Mouse (Mus musculus) limb, embryonic 11.5 days (tissue): ENCODE data around the gene Psme2b. TPM values are rescaled to one million over a fixed set of nuclear protein-coding genes. Genes with fewer than 3 reads are reported as not detected.
"Not testable (repeated sequence)": the region's sequence is repeated elsewhere in the genome, so short reads cannot be mapped to it uniquely, and the experiment has no call there.

Experiments
- ATAC-seq: fragments of 200-750 bp; cut with Nextera tagmentation; 2 replicates; pipeline ENCODE4 v1.8.0; 2017; ENCODE audit warnings: low read depth; ENCODE audit not compliant: insufficient number of reproducible peaks, low FRiP score, low TSS enrichment
- DNase-seq: peaks from one replicate; pipeline ENCODE4 v3.0.0-alpha.2; 2015; ENCODE audit warnings: low spot score
- H3K27ac ChIP-seq: fragments of 300-500 bp; sonication (generic); replicated peaks from 2 replicates; pipeline ENCODE4 v1.5.1; 2014; ENCODE audit warnings: low read depth, mild to moderate bottlenecking, low read length
- H3K27me3 ChIP-seq: fragments of 300-500 bp; sonication (generic); 2 replicates; pipeline ENCODE4 v1.6.1; 2014; ENCODE audit warnings: mild to moderate bottlenecking, low read length, mixed read lengths; ENCODE audit not compliant: control insufficient read depth, insufficient read depth
- H3K36me3 ChIP-seq: fragments of 300-500 bp; sonication (generic); 2 replicates; pipeline ENCODE4 v1.6.1; 2014; ENCODE audit warnings: mild to moderate bottlenecking, low read length, moderate library complexity, mixed read lengths; ENCODE audit not compliant: control insufficient read depth, insufficient read depth
- H3K4me1 ChIP-seq: fragments of 300-500 bp; sonication (generic); 2 replicates; pipeline ENCODE4 v1.6.1; 2014; ENCODE audit warnings: low read length, mixed read lengths; ENCODE audit not compliant: control insufficient read depth, insufficient read depth
- H3K4me2 ChIP-seq: fragments of 300-500 bp; sonication (generic); 2 replicates; pipeline ENCODE4 v1.6.1; 2014; ENCODE audit warnings: low read depth, mild to moderate bottlenecking, moderate library complexity; ENCODE audit not compliant: severe bottlenecking
- H3K4me3 ChIP-seq: fragments of 300-500 bp; sonication (generic); 2 replicates; pipeline ENCODE4 v1.5.1; 2014; ENCODE audit warnings: low read depth, low read length
- H3K9ac ChIP-seq: fragments of 300-500 bp; sonication (generic); 2 replicates; pipeline ENCODE4 v1.6.1; 2014; ENCODE audit warnings: mild to moderate bottlenecking, low read length
- H3K9me3 ChIP-seq: fragments of 300-500 bp; sonication (generic); 2 replicates; pipeline ENCODE4 v1.6.1; 2016; ENCODE audit warnings: low read length; ENCODE audit not compliant: control insufficient read depth
- WGBS: fragments of 180-500 bp; shearing (Covaris S2); extraction: QIAGEN DNeasy Blood & Tissue Kit; methylation state at CpG from one replicate; pipeline ENCODE4 v1.1.7; 2014; 5-methylcytosine and 5-hydroxymethylcytosine counted together
- polyA plus RNA-seq: library from polyadenylated mRNA; unstranded; fragments of >200 nt; fragmentation: Nextera tagmentation; extraction: Ambion mirVana; gene quantifications from 2 replicates; pipeline ENCODE4 v1.2.1, GENCODE M21; 2014

Gene Psme2b
- polyA plus RNA-seq, 1 experiment from 2014 or later, result 0.91 TPM

- DNase-seq, H3K27me3 ChIP-seq, H3K27ac ChIP-seq, H3K9me3 ChIP-seq, H3K4me3 ChIP-seq, H3K4me1 ChIP-seq, H3K4me2 ChIP-seq, ATAC-seq, H3K36me3 ChIP-seq, H3K9ac ChIP-seq: not testable (repeated sequence)
- 88% methylated on average over 5 of the region's 5 CpGs for WGBS
Measured at GRCm38 (mm10) chr11:48923818-48924217, 22.2 kb downstream of the Psme2b start.

GRCm38 (mm10) chr11:48918380-48918779, 27.6 kb downstream of the Psme2b start:
- H3K4me2 ChIP-seq, result no peak overlapping the region

GRCm38 (mm10) chr11:48913611-48914010, 32.4 kb downstream of the Psme2b start:
- WGBS, result 97% methylated on average over 1 of the region's 1 CpGs
- no peaks in the 10 kb centered on the region for H3K27me3 ChIP-seq
- no peaks in the 10 kb centered on the region for H3K4me1 ChIP-seq
- no peak overlapping the region for H3K4me2 ChIP-seq
- H3K9ac ChIP-seq, result no peak overlapping the region
- H3K27ac ChIP-seq, result no peak overlapping the region
- no peak overlapping the region for H3K4me3 ChIP-seq
- no peaks in the 10 kb centered on the region for H3K36me3 ChIP-seq
- ATAC-seq, result no peak
- no peaks in the 10 kb centered on the region for H3K9me3 ChIP-seq
- DNase-seq, result no peak

More at GRCm38 (mm10) chr11:48918380-48918779, 27.6 kb downstream of the Psme2b start:
- WGBS, result 88% methylated on average over 3 of the region's 3 CpGs
- H3K27ac ChIP-seq, result no peak overlapping the region
- no peak overlapping the region for H3K9ac ChIP-seq
- DNase-seq (no peak), ATAC-seq (no peak)
- H3K4me1 ChIP-seq, result no peaks in the 10 kb centered on the region
- no peaks in the 10 kb centered on the region for H3K36me3 ChIP-seq
- no peaks in the 10 kb centered on the region for H3K27me3 ChIP-seq
- H3K4me3 ChIP-seq, result no peak overlapping the region
- H3K9me3 ChIP-seq, result no peaks in the 10 kb centered on the region

- Histone ChIP-seq H3K4me3 (no peak overlapping the region), H3K4me2 (no peak overlapping the region), H3K4me1 (no peaks in the 10 kb centered on the region), H3K36me3 (no peaks in the 10 kb centered on the region), H3K27ac (no peak overlapping the region), H3K27me3 (no peaks in the 10 kb centered on the region), H3K9ac (no peak overlapping the region), H3K9me3 (no peaks in the 10 kb centered on the region)
- 82% methylated on average over 1 of the region's 1 CpGs for WGBS
- DNase-seq, result no peak
- no peak for ATAC-seq
Measured at GRCm38 (mm10) chr11:48908459-48908858, 37.5 kb downstream of the Psme2b start.

- Histone ChIP-seq H3K36me3 (no peaks in the 10 kb centered on the region), H3K4me2 (no peak within 1 kb of the TSS), H3K4me3 (no peak within 1 kb of the TSS), H3K4me1 (no peaks in the 10 kb centered on the region), H3K9me3 (no peaks in the 10 kb centered on the region), H3K27me3 (no peaks in the 10 kb centered on the region), H3K9ac (no peak within 1 kb of the TSS), H3K27ac (no peak within 1 kb of the TSS)
- ATAC-seq (no peak), DNase-seq (no peak)
- WGBS, result 81% methylated on average over 2 of the region's 2 CpGs
Measured at GRCm38 (mm10) chr11:48902021-48902420, 44.0 kb downstream of the Psme2b start, which contains the start of gene Gm5431. TSS of gene Gm5431 (minus strand) at chr11:48902214.

GRCm38 (mm10) chr11:48901567-48901930, 44.4 kb downstream of the Psme2b start:
- ATAC-seq, H3K9me3 ChIP-seq, DNase-seq, H3K27ac ChIP-seq, H3K9ac ChIP-seq, H3K4me1 ChIP-seq, H3K27me3 ChIP-seq, H3K4me2 ChIP-seq, H3K4me3 ChIP-seq, H3K36me3 ChIP-seq: not testable (repeated sequence)
- WGBS, result 100% methylated on average over 1 of the region's 1 CpGs

GRCm38 (mm10) chr11:48900654-48901566, 45.1 kb downstream of the Psme2b start:
- H3K9ac ChIP-seq, DNase-seq, H3K27me3 ChIP-seq, H3K4me3 ChIP-seq, ATAC-seq, H3K4me1 ChIP-seq, H3K9me3 ChIP-seq, H3K4me2 ChIP-seq, H3K27ac ChIP-seq, H3K36me3 ChIP-seq: not testable (repeated sequence)
- 82% methylated on average over 6 of the region's 6 CpGs for whole genome bisulfite sequencing

- Histone ChIP-seq H3K36me3 (no peaks in the 10 kb centered on the region), H3K4me1 (no peaks in the 10 kb centered on the region), H3K27ac (no peak overlapping the region), H3K4me3 (no peak overlapping the region), H3K27me3 (no peaks in the 10 kb centered on the region), H3K9me3 (no peaks in the 10 kb centered on the region), H3K9ac (no peak overlapping the region), H3K4me2 (no peak overlapping the region)
- no peak for ATAC-seq
- DNase-seq, result no peak
- WGBS, result 74% methylated on average over 2 of the region's 2 CpGs
Measured at GRCm38 (mm10) chr11:48898812-48899431, 47.1 kb downstream of the Psme2b start.
